Mouse (Mus musculus): ENCODE measurements at regions not wholly inside any gene's neighbourhood (a gene's known extent, or its start where the extent isn't known, plus 50 kb on each side); places are given as distances from the start of the nearest gene placed in this dataset.

DNA sequence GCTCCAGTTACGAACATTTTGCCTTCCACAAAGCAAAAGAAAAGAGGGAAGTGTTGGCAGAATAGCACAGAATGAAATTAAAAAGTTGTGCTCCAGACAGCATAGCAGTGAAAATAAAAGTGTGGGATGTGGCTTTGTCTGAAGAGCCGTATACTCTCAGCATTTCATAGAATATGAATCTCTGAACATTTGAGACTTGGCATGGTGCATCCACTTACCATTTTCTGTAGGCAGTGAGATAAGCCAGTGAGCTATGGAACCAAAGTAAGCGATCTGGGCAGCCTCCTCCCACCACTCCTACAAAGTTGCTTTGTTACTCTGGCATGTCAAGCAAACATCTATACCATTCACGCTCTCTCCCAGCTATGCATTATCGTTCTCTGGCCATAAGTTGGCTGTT lies 286.0 kb downstream of the Arl4a start:
- Histone ChIP-seq H3K4me3 (no peak overlapping the region), H3K9me3 (no peaks in the 10 kb centered on the region), H3K36me3 (no peaks in the 10 kb centered on the region), H3K9ac (replicated peaks) (no peak overlapping the region), H3K4me1 (no peaks in the 10 kb centered on the region), H3K4me2 (replicated peaks) (no peak overlapping the region), H3K27ac (replicated peaks) (no peak overlapping the region), H3K27me3 (no peaks in the 10 kb centered on the region)
- ATAC-seq (replicated peaks) = no peak
- WGBS = 91% methylated on average over 5 of the region's 5 CpGs

DNA sequence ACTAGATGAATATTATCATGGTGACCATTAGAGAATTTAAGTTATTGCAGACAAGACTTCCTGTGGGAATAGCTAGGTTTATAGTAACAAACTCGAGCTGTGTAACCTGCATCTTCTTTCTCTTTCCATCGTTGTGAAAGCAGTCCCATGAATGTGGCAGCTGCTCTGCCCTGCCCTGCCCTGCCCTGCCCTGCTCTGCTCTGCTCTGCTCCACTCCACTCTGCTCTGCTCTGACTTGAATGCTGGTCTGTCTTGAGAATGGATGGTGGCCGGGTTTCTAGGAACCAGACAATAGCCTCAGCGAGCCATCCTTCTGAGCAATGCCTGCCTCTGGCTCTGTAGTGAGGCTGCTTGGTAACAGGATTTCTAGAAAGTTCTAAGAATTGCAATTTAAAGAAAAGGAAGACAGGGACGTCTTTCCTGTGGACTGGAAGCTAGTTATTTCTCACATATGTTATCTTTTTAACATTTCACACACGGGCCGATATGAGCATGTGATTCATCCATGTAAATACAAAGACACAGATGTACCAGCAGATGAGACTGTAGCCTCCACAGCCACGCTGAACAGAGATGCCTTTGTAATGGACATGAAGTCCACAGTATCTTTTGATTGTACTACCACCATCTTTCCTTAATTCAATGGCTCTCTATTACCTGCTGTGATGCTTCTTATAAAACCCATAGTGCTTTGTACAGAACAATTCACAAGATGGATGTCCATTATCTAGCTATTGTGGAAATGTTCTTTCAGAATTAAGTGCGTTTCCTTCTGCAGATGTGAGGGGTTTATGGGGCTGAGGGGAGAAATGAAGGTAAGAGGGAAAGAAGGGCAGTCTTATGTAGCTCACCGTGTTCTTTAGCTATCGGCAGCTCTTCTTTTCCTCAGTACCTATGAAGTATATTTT lies 295.4 kb downstream of the Arl4a start:
- no peaks in the 10 kb centered on the region for H3K9me3 ChIP-seq
- 40% methylated on average over 11 of the region's 11 CpGs for WGBS
- H3K27ac ChIP-seq (replicated peaks) = 0 out of 2 replicates have a peak overlapping the region, but pooled peaks have one; percentile 5
- peaks cover 4% of the 10 kb centered on the region; the same call in 1 of the 2 replicates for H3K4me1 ChIP-seq
- no peak overlapping the region for H3K9ac ChIP-seq (replicated peaks)
- no peak overlapping the region for H3K4me2 ChIP-seq (replicated peaks)
- H3K27me3 ChIP-seq = no peaks in the 10 kb centered on the region
- H3K36me3 ChIP-seq = no peaks in the 10 kb centered on the region
- no peak for ATAC-seq (replicated peaks)
- no peak overlapping the region for H3K4me3 ChIP-seq

DNA sequence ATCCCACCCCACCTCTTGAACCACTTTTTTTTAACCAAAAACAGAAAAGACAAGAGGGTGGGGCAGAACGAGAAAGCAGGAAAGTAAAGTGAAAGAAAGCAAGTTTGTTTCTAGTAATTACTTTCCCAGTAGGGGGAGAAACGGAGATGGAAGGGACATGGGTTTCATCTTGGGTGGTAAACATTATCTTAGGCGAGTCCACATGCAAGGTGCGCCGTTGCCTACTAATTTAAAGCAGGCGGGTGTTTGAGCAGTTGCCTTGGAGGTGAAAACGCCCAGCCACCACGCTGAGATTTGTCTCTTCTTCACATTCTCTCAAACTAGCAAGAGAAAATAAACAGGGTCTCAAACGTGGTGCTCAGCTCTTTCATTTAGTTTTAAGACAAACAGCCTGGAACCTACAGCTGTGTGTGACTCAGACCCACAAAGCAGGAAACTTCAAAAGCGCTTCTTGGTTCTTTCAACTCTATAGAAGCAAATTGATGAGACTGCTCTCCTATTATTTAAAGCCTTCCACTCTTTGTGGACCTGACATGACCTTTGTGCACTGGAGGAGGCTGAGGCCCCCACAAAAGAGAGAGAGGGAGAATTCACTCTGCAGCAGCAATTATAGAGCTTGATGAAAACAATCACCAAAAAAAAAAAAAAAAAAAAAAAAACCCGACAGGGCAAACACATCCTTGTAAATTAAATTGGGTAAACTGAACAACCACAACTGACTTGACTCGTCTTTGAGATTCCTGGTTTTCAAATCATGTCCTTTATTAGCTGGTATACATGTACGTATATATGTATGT lies 296.6 kb downstream of the Arl4a start:
- Histone ChIP-seq H3K4me3 (no peak overlapping the region), H3K36me3 (no peaks in the 10 kb centered on the region), H3K9me3 (no peaks in the 10 kb centered on the region), H3K27me3 (no peaks in the 10 kb centered on the region), H3K9ac (replicated peaks) (no peak overlapping the region), H3K27ac (replicated peaks) (no peak overlapping the region), H3K4me1 (peaks cover 8% of the 10 kb centered on the region), H3K4me2 (replicated peaks) (no peak overlapping the region)
- WGBS = 13% methylated on average over 13 of the region's 13 CpGs
- ATAC-seq (replicated peaks) = no peak

DNA sequence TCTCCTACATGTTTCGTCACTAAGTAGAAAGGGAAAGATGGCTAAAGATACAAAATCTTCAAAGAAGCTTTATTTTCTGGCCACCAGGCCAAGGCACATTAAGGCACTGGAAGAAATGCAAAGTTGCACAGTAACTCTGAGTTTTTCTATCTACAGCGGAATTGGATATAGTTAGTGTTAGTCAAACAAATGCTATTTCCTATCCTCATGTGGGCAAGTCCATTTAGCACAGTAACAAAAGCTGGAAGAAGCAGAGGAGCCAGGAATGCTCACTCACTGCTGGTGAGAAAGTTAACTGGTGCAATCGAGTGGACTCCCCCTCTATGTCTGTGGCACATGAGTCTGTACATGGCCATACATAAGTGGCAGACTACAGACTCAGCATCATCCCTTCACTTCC lies 300.9 kb downstream of the Arl4a start:
- H3K4me2 ChIP-seq (replicated peaks) = no peak overlapping the region
- no peaks in the 10 kb centered on the region for H3K36me3 ChIP-seq
- no peak for ATAC-seq (replicated peaks)
- no peak overlapping the region for H3K4me3 ChIP-seq
- 89% methylated on average over 3 of the region's 3 CpGs for WGBS
- H3K9ac ChIP-seq (replicated peaks) = no peak overlapping the region
- peaks cover 20% of the 10 kb centered on the region for H3K4me1 ChIP-seq
- H3K27me3 ChIP-seq = no peaks in the 10 kb centered on the region
- no peak overlapping the region for H3K27ac ChIP-seq (replicated peaks)
- H3K9me3 ChIP-seq = no peaks in the 10 kb centered on the region

DNA sequence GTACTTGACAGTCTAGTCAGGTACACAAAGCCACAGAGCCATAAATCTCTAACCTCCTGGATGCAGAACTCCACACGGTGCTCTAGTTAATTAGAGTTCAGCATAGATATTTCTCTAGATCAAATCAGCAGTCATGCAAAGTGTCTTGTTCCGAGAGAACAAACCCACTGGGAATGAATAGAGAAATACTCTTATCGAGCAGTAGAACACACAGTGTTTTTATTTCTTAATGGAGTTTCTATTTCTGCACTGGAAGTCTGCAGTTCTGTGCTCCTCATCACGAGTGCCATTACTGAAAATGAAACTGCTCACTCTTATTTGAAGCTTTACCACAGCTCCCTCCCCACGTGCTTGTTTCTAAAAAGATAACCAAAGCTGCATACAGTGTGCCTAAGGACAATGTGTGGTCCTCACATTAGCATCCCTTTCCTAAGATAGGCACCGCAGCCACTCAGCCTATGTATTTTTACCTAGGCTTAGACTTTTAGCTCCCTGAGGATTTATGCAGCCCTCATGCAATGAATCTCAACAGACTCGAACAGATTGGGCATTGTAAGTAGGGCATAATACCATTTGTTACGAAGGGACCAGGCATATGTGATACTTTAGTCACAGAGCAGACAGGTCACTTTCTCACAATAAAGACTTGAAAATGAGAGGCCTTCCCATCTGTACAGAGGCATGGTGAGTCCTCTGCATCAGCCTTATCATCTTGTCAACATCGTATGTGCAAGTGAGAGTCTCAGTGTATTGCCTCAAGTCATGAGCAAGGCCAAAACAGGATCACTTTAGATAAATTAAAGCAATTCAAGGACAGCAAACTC lies 301.5 kb downstream of the Arl4a start:
- H3K9ac ChIP-seq (replicated peaks) = no peak overlapping the region
- 39% methylated on average over 9 of the region's 9 CpGs for WGBS
- no peak overlapping the region for H3K4me2 ChIP-seq (replicated peaks)
- H3K4me3 ChIP-seq = no peak overlapping the region
- H3K9me3 ChIP-seq = no peaks in the 10 kb centered on the region
- H3K36me3 ChIP-seq = no peaks in the 10 kb centered on the region
- ATAC-seq (replicated peaks) = peak; percentile 46
- H3K27me3 ChIP-seq = no peaks in the 10 kb centered on the region
- H3K27ac ChIP-seq (replicated peaks) = no peak overlapping the region; the same call in 1 of the 2 replicates
- H3K4me1 ChIP-seq = peaks cover 20% of the 10 kb centered on the region

DNA sequence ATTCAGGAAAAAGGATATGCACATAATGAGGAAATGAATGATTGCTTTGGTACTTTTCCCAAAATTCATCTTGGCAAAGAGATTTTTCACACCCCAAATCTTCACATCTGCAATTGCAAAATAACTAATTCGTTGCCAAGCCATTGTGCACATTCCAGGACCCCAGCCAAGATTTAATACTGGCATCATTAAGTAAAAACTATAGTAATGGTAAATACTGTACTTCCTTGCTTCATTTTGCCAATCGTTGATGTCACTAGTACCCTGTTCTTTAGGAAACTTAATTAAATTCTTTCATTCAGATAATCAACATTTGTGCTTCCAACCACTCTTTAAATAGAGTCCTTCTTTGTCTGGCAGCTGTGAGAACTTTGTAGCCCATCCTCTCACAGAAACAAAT lies 303.6 kb downstream of the Arl4a start:
- no peaks in the 10 kb centered on the region for H3K36me3 ChIP-seq
- H3K27ac ChIP-seq (replicated peaks) = no peak overlapping the region
- WGBS = 11% methylated on average over 2 of the region's 2 CpGs
- no peaks in the 10 kb centered on the region for H3K27me3 ChIP-seq
- peak; percentile 42 for ATAC-seq (replicated peaks)
- H3K4me1 ChIP-seq = peaks cover 20% of the 10 kb centered on the region
- no peaks in the 10 kb centered on the region for H3K9me3 ChIP-seq
- H3K4me2 ChIP-seq (replicated peaks) = no peak overlapping the region
- H3K9ac ChIP-seq (replicated peaks) = no peak overlapping the region
- no peak overlapping the region for H3K4me3 ChIP-seq

DNA sequence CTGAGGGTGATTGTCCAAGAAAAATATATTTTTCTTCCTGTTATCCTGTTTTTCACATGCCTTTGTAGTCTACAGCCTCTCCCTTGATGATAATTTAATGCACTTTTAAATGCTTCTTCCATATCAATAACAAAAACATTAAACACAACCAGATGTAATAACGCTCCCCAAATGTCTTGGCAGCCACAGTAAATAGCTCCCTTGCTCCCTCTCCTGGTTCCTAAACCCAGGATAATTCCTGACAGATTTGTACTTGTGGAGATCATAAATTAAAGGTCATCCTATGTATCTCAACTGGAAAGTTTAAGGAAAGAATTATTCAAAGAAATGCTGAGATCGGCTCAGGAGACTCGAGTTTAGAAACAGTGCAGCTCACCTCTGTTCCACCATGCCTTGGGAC lies 306.6 kb downstream of the Arl4a start:
- Histone ChIP-seq H3K4me3 (no peak overlapping the region), H3K4me2 (replicated peaks) (no peak overlapping the region), H3K4me1 (peaks cover 16% of the 10 kb centered on the region), H3K9me3 (no peaks in the 10 kb centered on the region), H3K27me3 (no peaks in the 10 kb centered on the region), H3K27ac (replicated peaks) (no peak overlapping the region), H3K36me3 (no peaks in the 10 kb centered on the region), H3K9ac (replicated peaks) (no peak overlapping the region)
- ATAC-seq (replicated peaks) = no peak
- 84% methylated on average over 3 of the region's 3 CpGs for WGBS

DNA sequence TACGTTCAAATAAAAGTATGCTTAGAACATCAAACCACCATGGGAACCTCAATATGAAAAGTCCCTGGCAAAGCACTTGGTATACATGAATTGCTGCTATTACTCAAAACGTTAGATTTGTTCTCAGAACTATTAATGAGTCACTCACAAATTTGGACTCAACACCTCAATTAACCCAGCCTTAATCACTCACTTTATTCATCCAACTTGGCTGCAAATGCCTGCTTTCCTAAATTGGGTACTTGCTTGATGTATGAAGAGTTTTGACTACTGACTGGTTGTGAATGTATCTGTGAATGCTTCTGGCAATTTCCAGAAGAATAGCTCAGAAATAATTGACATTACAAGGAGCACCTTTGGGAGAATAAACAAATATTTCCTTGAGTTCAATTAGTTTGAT lies 308.6 kb downstream of the Arl4a start:
- ATAC-seq (replicated peaks) = no peak
- H3K9me3 ChIP-seq = no peaks in the 10 kb centered on the region
- no peaks in the 10 kb centered on the region for H3K27me3 ChIP-seq
- H3K4me3 ChIP-seq = no peak overlapping the region
- no peak overlapping the region for H3K9ac ChIP-seq (replicated peaks)
- H3K4me1 ChIP-seq = peaks cover 3% of the 10 kb centered on the region
- 57% methylated on average over 2 of the region's 2 CpGs for WGBS
- H3K27ac ChIP-seq (replicated peaks) = no peak overlapping the region
- no peaks in the 10 kb centered on the region for H3K36me3 ChIP-seq
- H3K4me2 ChIP-seq (replicated peaks) = no peak overlapping the region

DNA sequence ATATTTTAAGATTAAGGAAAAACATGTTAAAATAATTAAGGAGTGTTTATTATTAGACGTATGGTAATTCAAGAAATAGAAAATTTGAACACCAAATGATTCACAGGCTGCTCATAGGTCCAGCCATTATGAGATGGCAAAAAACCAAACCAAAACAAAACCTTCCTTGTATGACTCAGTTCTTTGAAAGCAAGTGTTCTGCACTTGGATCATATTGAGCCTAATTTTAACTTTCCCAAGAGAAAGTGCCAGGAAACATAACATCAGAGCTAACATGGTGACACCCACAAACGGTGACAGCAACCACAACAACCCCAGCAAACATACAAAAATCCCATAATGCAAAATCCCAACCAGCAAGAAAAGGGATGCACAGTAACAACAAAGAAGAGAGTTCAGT lies 313.7 kb downstream of the Arl4a start:
- no peak for ATAC-seq (replicated peaks)
- no peak overlapping the region for H3K4me3 ChIP-seq
- H3K4me2 ChIP-seq (replicated peaks) = no peak overlapping the region
- H3K36me3 ChIP-seq = no peaks in the 10 kb centered on the region
- WGBS = 87% methylated on average over 2 of the region's 2 CpGs
- no peaks in the 10 kb centered on the region for H3K27me3 ChIP-seq
- H3K27ac ChIP-seq (replicated peaks) = no peak overlapping the region
- no peaks in the 10 kb centered on the region for H3K9me3 ChIP-seq
- H3K9ac ChIP-seq (replicated peaks) = no peak overlapping the region
- H3K4me1 ChIP-seq = no peaks in the 10 kb centered on the region

DNA sequence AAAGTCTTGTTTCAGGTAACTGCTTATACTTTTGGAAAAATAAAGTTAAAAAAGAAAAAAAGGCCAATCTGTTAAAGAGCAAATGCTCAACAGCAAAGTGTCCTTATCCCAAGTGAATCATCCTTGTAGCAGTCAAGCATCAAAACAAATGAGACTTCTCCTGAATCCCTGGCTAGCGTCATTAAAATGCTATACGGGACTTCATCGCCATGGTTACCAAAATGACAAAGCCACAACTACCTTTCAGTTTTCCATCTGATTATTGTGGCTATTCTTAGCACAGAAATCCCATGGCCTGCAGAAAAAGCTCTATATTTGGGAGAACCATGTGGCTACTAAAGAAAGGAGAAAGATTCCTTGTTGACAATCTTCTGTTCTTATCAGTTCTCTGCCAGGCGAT lies 322.7 kb downstream of the Arl4a start:
- WGBS = 19% methylated on average over 4 of the region's 4 CpGs
- peak; percentile 63 for ATAC-seq (replicated peaks)
- H3K4me3 ChIP-seq = no peak overlapping the region
- H3K9me3 ChIP-seq = no peaks in the 10 kb centered on the region
- H3K9ac ChIP-seq (replicated peaks) = no peak overlapping the region
- H3K4me1 ChIP-seq = peaks cover 16% of the 10 kb centered on the region
- H3K27me3 ChIP-seq = no peaks in the 10 kb centered on the region
- H3K4me2 ChIP-seq (replicated peaks) = no peak overlapping the region
- peak overlapping the region; percentile 60; the same call in 1 of the 2 replicates for H3K27ac ChIP-seq (replicated peaks)
- H3K36me3 ChIP-seq = no peaks in the 10 kb centered on the region

DNA sequence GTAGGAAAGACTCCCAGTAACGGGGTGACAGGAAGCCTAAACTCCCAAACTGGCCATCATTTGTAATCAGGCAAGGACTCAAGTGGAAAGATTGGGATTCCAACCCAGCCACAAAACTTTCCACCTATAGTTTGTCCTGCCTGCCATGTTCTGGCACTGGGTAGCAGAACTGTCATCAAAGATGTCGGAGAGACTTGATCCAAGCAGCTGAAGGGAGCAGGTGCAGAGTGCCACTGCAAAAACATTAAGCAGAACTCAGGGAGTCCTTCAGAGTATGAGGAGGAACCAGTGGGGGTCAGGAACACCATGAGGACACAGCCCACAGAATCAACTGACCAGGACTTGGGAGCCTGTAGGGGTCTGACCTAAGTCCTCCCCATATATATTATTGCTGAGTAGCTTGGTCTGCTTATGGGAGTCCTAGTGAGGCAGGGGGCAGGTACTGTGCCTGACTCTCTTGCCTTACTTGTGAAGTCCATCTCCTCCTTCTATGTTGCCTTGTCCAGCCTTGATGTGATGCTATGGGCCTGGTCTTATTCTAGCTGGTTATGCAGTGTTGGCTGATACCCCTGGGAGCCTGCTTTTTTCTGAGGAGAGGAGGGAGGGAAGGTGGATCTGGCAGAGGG lies 323.5 kb downstream of the Arl4a start:
- H3K4me2 ChIP-seq (replicated peaks) = no peak overlapping the region
- no peaks in the 10 kb centered on the region for H3K9me3 ChIP-seq
- no peak overlapping the region for H3K27ac ChIP-seq (replicated peaks)
- no peaks in the 10 kb centered on the region for H3K27me3 ChIP-seq
- ATAC-seq (replicated peaks) = peak; percentile 57
- 87% methylated on average over 2 of the region's 2 CpGs for WGBS
- peaks cover 21% of the 10 kb centered on the region for H3K4me1 ChIP-seq
- H3K36me3 ChIP-seq = no peaks in the 10 kb centered on the region
- no peak overlapping the region for H3K9ac ChIP-seq (replicated peaks)
- H3K4me3 ChIP-seq = no peak overlapping the region
